Mouse (Mus musculus) thymus, adult 2 months (tissue): ENCODE results near the gene Trim71. TPM values are rescaled to one million over a fixed set of nuclear protein-coding genes. Genes with fewer than 3 reads are reported as not detected.

ENCODE experiments used
- DNase-seq: peaks from one replicate; pipeline ENCODE4 v3.0.0; 2021
- H3K27ac ChIP-seq: fragments of 200-500 bp; 2 replicates; pipeline ENCODE4 v1.5.1; 2012; ENCODE audit warnings: low read length, control low read depth; ENCODE audit not compliant: control insufficient read depth, insufficient read depth
- H3K27me3 ChIP-seq: fragments of 200-500 bp; 2 replicates; pipeline ENCODE4 v1.6.1; 2012; ENCODE audit warnings: mild to moderate bottlenecking, low read length, moderate library complexity, mixed read lengths; ENCODE audit not compliant: control insufficient read depth, insufficient read depth
- H3K36me3 ChIP-seq: fragments of 200-500 bp; 2 replicates; pipeline ENCODE4 v1.6.1; 2012; ENCODE audit warnings: mild to moderate bottlenecking, low read length, moderate library complexity; ENCODE audit not compliant: control insufficient read depth, insufficient read depth
- H3K4me1 ChIP-seq: fragments of 200-500 bp; replicated peaks from 2 replicates; pipeline ENCODE4 v1.6.1; 2012; ENCODE audit warnings: low read length; ENCODE audit not compliant: control insufficient read depth, insufficient read depth
- H3K4me3 ChIP-seq: fragments of 200-500 bp; 2 replicates; pipeline ENCODE4 v1.5.1; 2012; ENCODE audit warnings: mild to moderate bottlenecking, low read length, control low read depth, moderate library complexity; ENCODE audit not compliant: control insufficient read depth, insufficient read depth
- CTCF ChIP-seq: fragments of 200-500 bp; IDR thresholded peaks from 2 replicates; pipeline ENCODE4 v1.5.1; 2012; ENCODE audit warnings: mild to moderate bottlenecking, control low read depth, low read length, moderate library complexity, borderline replicate concordance; ENCODE audit not compliant: control insufficient read depth, poor library complexity, insufficient read depth; ENCODE audit errors: extremely low read depth
- POLR2A ChIP-seq: fragments of 200-500 bp; IDR thresholded peaks from 2 replicates; pipeline ENCODE4 v1.6.1; 2012; ENCODE audit warnings: mild to moderate bottlenecking, low read length, control low read depth, moderate library complexity; ENCODE audit not compliant: control insufficient read depth, poor library complexity, insufficient read depth; ENCODE audit errors: extremely low read depth
- WGBS: fragments of 180-500 bp; shearing (Covaris S2); methylation state at CpG from one replicate; pipeline ENCODE4 v1.1.7; 2018; 5-methylcytosine and 5-hydroxymethylcytosine counted together
- polyA plus RNA-seq: library from polyadenylated mRNA; depleted of rRNA; stranded (reverse); fragments of >200 nt; gene quantifications from 2 replicates; pipeline ENCODE4 v1.2.3, GENCODE M21; 2012

The Trim71 gene
- polyA plus RNA-seq, 1 experiment: not detected

- TF ChIP-seq CTCF (no peak), POLR2A (no peak)
- Histone ChIP-seq H3K27ac (no peak overlapping the region), H3K27me3 (no peaks in the 10 kb centered on the region), H3K4me1 (peaks cover 5% of the 10 kb centered on the region), H3K4me3 (no peak overlapping the region), H3K36me3 (no peaks in the 10 kb centered on the region)
- DNase-seq: no peak
- 70% methylated on average over 17 of the region's 17 CpGs for WGBS
These were observed 36.0 kb downstream of the Trim71 start for GRCm38 (mm10) chr9:114527992-114528679.

DNA sequence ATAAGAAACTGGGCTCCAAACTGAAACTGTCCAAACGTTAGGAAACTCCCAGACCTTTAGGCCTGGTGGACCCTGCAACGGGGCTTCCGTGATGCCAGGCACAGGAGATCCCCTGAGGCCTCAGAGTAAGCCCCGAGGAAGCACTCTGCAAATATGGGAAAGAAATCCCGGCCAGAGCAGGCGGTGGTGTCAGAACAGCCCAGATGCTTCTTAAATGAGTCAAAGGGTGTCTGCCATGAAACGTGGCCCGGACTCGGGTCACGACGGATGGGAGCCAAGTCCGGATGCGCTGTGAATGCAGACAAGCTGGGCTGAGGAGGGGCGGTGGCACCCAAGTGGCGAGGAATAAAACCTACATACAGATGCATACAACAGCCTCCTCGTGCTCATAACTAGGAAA, 37.1 kb downstream of the Trim71 start:
- WGBS: 12% methylated on average over 16 of the region's 16 CpGs
- H3K27me3 ChIP-seq: no peaks in the 10 kb centered on the region
- H3K27ac ChIP-seq: no peak overlapping the region
- peaks cover 5% of the 10 kb centered on the region for H3K4me1 ChIP-seq
- no peaks in the 10 kb centered on the region for H3K36me3 ChIP-seq
- TF ChIP-seq POLR2A: no peak
- no peak for TF ChIP-seq CTCF
- DNase-seq: peak; percentile 72
- H3K4me3 ChIP-seq: peak overlapping the region; percentile 5; the same call in 1 of the 2 replicates

- TF ChIP-seq CTCF: no peak
- TF ChIP-seq POLR2A: no peak
- peaks cover 5% of the 10 kb centered on the region for H3K4me1 ChIP-seq
- H3K4me3 ChIP-seq: no peak overlapping the region
- H3K27ac ChIP-seq: no peak overlapping the region
- no peaks in the 10 kb centered on the region for H3K36me3 ChIP-seq
- no peaks in the 10 kb centered on the region for H3K27me3 ChIP-seq
- 89% methylated on average over 8 of the region's 8 CpGs for WGBS
- DNase-seq: no peak
These were observed 37.6 kb downstream of the Trim71 start for GRCm38 (mm10) chr9:114526581-114526980.

GRCm38 (mm10) chr9:114525891-114526290, 38.3 kb downstream of the Trim71 start:
- Histone ChIP-seq H3K36me3 (no peaks in the 10 kb centered on the region), H3K4me1 (peaks cover 5% of the 10 kb centered on the region), H3K27me3 (no peaks in the 10 kb centered on the region), H3K27ac (no peak overlapping the region), H3K4me3 (no peak overlapping the region)
- 82% methylated on average over 8 of the region's 8 CpGs for WGBS
- TF ChIP-seq CTCF (no peak), POLR2A (no peak)
- DNase-seq: no peak

GRCm38 (mm10) chr9:114525073-114525633, 39.0 kb downstream of the Trim71 start:
- no peak for DNase-seq
- TF ChIP-seq CTCF (no peak), POLR2A (no peak)
- Histone ChIP-seq H3K36me3 (no peaks in the 10 kb centered on the region), H3K27me3 (no peaks in the 10 kb centered on the region), H3K27ac (no peak overlapping the region), H3K4me3 (no peak overlapping the region), H3K4me1 (peaks cover 5% of the 10 kb centered on the region)
- WGBS: 88% methylated on average over 15 of the region's 15 CpGs

- Histone ChIP-seq H3K4me3 (no peak overlapping the region), H3K27ac (no peak overlapping the region), H3K36me3 (no peaks in the 10 kb centered on the region), H3K27me3 (no peaks in the 10 kb centered on the region), H3K4me1 (peaks cover 5% of the 10 kb centered on the region)
- no peak for DNase-seq
- 96% methylated on average over 9 of the region's 9 CpGs for WGBS
- TF ChIP-seq POLR2A (no peak), CTCF (no peak)
These were observed 41.7 kb downstream of the Trim71 start for GRCm38 (mm10) chr9:114522501-114522900.
